Mouse (Mus musculus) right cerebral cortex, postnatal 4 days (tissue): Measurements from ENCODE around the gene Tfcp2.

ENCODE experiments used
- DNase-seq: peaks from one replicate; pipeline ENCODE4 v3.0.0-alpha.2; 2022

Gene Tfcp2

GRCm38 (mm10) chr15:100551326-100552307 lies at the start of gene Tfcp2:
Gene Tfcp2, minus strand, starts transcription at chr15:100552008.
- DNase-seq = peak; percentile 96

- DNase-seq = no peak
Observed at GRCm38 (mm10) chr15:100600696-100601272, 49.0 kb upstream of the Tfcp2 start.

GRCm38 (mm10) chr15:100600047-100600695 lies 48.4 kb upstream of the Tfcp2 start:
- peak; percentile 83 for DNase-seq

GRCm38 (mm10) chr15:100599276-100600046 lies 47.7 kb upstream of the Tfcp2 start, which contains the start of gene Pou6f1:
Gene Pou6f1, minus strand, starts transcription at chr15:100599984.
- peak; percentile 72 for DNase-seq

DNA sequence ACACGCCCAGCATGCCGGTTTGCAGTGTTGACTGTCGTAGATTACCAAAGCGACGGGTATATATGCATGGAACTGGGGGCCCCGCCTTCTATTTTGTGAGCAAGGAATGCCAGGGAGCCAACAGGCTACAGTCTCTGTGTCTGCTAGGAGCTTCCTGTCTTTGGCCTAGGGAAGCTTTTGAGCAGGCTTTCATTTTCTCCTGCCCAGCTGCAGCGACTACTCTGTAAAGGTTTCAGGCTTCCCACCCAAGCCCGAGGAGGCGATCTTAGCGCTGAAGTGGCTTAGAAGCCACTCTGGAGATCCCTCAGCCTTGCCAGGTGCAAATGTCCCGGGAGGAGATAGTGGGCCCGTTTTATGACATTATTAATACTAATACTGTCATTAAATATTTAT lies 47.1 kb upstream of the Tfcp2 start:
- peak; percentile 42 for DNase-seq

DNA sequence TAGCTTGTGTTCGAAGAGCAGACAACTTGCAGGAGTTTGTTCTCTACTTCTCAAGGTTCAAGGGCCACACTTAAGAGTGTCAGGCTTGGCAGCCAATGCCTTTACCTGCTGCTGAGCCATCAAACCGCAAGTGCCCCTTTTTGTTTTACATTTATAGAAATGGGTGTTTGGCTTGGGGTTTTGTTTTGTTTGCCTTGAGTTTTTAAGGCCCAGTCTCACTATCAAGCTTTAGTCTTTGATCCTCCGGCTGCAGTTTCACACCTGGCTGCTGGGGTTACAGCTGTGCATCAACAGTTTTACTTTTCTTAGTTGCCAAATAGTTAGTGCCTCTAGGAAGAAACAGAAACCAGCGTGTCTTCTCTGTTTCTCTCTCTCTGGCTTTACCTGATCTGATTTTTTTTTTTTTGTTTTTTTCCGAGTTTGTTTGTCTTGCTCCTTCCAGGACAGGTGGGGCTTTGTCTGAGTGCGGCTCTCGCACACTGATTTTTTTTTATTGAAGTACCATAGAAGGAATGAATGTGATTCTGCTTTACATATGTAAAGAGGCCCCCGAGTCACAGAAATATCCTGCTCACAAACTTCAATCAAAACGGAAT lies 46.6 kb upstream of the Tfcp2 start:
- no peak for DNase-seq

GRCm38 (mm10) chr15:100592817-100593216 lies 41.0 kb upstream of the Tfcp2 start:
- DNase-seq = no peak

- no peak for DNase-seq
Observed at GRCm38 (mm10) chr15:100590436-100590835, 38.6 kb upstream of the Tfcp2 start.

GRCm38 (mm10) chr15:100588297-100588696 lies 36.5 kb upstream of the Tfcp2 start:
- no peak for DNase-seq

- DNase-seq = no peak
Observed at GRCm38 (mm10) chr15:100587166-100587565, 35.4 kb upstream of the Tfcp2 start.

DNA sequence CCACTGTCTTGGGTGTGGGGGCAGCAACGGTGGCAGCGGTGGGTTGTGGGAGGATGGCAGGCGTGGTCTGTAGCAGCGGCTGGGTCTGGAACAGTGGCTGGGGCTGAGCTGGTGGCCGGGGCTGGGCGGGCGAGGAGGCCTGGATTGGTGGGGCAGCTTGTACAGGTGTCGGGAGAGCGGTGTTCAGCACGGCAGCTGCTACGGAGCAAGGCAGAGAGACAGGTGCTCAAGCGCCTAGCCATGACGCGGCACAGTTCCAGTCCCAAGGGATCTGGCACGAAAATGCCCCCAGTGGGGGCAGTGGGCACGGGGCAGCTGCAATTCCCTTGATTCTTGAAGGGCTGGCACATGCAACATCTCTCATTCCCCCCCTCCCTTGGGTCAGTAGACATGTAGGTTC lies 34.1 kb upstream of the Tfcp2 start:
- no peak for DNase-seq

DNA sequence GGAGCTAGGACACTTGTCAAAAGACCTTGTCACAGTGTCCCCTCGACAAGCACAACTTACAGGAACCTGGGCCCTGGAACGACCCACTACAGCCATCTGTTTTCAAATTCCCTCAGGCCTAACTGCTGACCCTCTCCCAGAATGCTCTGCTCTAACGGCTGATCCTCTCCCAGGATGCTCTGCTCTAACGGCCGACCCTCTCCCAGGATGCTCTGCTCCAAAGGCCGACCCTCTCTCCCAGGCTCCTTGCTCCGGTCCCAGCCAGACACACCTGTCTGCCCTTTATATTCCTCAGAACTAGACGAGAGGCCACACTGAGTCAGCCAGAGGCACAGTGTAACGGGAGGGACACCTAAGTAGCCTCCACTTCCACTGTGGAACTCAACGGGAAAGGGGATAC lies 28.3 kb upstream of the Tfcp2 start:
- DNase-seq = no peak

DNA sequence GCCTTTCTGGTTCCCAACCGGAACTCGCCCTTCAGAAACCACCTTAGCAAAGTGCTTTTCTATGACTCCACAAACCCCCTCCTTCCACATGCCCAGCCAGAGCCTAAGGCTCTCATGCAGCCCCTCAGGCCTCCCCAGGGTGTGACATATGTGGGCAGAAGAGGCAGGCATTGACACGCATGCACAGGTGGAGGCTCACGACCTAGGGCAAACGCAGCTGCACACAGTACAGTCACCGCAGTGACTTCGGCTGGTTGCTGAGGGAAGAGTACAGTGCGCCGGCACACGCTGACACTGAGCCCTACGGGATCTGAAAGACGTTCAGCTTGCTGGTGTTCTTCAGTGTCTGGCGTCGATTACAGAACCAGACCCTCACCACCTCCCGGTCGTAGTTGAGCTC lies 26.2 kb upstream of the Tfcp2 start:
- no peak for DNase-seq

DNA sequence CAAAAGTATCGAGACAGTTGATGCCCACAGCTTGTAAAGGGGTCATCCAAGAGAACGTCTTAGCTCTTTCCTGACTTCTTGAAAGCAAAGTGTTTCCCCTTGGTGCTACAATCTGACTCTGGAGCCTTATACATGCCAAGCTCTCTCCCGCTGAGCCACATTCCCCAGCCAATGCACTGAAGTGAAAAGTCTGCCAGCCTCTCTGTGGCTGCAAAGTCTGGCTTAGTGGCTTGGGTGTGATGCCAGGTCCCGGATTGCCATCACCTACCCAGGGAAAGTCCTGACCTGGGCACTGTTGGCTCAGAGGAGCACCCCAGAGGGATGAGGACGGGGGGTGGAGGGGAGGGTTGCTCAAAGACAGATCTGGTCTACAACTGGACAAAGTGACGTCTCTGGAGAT lies 25.0 kb upstream of the Tfcp2 start:
- no peak for DNase-seq

- DNase-seq = no peak
Observed at GRCm38 (mm10) chr15:100576392-100576791, 24.6 kb upstream of the Tfcp2 start.

DNA sequence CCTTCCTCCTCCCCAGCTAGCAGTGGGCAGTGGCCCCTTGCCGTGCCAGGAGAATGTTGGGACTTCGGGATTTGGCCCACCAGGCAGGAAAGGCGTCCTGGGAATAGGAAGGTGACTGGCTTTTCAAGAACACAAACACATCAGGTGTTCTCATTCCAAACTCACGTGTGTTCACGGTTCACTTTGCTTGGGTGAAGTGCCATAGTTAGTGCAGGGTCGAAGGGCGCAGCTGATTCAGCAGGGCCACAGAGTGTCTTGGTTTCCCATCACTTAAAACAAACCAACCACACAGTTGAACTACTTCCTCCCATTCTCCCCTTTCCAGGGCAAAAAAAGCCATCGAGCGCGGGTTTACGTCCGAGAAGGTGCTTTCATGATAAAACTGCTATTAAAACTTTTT lies 23.6 kb upstream of the Tfcp2 start:
- no peak for DNase-seq

DNA sequence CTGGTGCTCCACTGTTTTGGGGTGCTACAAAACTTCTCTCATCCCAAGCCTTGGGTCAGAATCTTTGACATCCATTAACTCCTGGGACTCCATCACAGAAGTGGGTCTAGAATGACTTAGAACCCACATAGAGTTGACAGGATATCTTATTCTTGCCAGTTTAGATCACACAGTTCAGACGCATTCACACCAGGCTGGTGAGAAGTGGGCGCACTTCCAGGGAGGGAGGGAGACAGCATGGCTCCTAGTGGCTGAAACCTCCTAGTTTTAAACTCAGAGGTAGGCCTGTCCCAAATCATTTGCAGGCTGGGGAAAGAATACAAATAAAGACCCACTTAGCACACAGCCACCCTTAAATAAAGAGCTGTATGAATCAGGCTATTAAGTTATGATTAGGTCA lies 22.6 kb upstream of the Tfcp2 start:
- DNase-seq = peak; percentile 42

- DNase-seq = no peak
Observed at GRCm38 (mm10) chr15:100573946-100574345, 22.1 kb upstream of the Tfcp2 start.

- no peak for DNase-seq
Observed at GRCm38 (mm10) chr15:100569239-100569638, 17.4 kb upstream of the Tfcp2 start.

DNA sequence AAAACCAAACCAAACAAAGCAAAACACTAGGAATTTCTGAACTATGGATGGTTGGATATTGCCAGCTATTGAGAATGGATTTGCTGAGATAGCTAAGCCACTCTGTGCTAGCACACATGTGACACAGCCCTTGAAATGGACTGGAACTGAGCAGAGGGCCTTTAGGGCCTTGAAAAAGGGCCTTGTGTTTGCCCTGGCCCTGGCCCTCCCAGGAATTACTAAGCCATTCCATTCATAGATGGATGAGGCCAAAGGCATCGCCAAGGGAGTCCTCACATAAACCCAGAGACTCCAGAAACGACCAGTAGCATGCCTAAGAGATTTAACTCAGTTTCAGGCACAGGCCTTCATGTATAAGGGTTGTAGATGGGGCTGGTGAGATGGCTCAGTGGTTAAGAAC lies 14.7 kb upstream of the Tfcp2 start:
- DNase-seq = no peak

DNA sequence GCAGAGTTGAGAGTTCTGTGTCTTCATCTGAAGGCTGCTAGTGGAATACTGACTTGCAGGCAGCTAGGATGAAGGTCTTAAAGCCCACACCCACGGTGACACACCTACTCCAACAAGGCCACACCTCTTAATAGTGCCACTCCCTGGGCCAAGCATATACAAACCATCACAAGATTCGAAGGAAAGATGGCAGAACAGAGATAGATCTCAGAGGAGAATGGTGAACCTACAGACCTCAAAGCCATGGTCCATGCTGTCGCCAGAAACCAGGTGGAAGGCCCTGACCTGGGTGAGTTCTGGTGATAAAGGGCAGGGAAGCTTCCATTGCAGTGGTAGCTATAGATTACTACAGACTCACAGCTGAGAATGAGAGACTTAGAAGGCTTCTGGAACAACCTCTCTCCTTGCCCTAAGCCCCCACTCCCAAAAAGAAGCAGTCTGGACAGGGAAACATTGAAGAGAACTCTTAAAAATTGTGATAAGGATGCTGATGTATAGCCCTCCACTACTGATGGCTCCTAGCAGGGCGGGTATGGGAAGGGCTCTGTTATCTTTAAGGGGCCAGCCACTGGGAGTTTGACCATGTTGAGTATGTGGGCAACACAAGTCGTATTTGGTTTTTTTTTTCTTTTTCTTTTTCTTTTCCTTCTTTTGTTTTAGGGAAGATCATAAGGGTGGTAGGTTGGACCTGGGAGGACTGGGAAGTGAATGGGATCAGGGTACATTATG lies 6.1 kb upstream of the Tfcp2 start:
- no peak for DNase-seq

DNA sequence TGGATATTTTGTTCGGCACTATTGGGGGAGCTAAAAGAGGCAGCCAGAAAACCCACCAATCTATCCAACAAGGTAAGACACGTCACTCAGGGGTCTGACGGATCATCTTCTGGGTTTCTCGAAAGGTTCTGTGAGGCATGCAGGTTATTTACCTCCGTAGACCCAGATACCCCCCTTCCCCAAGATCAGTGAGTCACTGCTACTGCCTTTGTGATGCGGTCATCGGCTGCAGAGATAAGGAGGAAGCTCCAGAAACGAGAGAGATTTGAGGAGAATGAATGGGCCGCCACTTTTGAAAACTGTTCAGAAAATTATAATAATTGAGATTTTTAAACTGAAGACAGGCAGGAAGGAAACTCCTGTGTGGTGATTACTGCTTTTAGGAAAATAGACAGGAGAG lies 4.6 kb upstream of the Tfcp2 start:
- no peak for DNase-seq
